8 mouse cellular contexts compared by ENCODE assay signal in genomic region chr15:81857724-81858116, GRCm38 (mm10). TPM values are rescaled to one million over a fixed set of nuclear protein-coding genes. Genes with fewer than 3 reads are reported as not detected.
DNase-seq lines count a peak whose midpoint lies in the region; ATAC-seq and TF ChIP-seq lines count a peak whose summit lies in the region.

No protein-coding gene starts in this region.

- no peak for DNase-seq in lung, adult 2 months
- DNase-seq in lung, postnatal 14 days: no peak
- no peak for DNase-seq in layer of hippocampus, adult 18-20 months (ENCODE audit: low spot score in 2 of 2)
- no peak for DNase-seq in spleen, postnatal 4 days (ENCODE audit: low spot score in 2 of 2)
- DNase-seq in testis, postnatal 14 days (ENCODE audit: low spot score): no peak

- under 1% methylated on average over 33 of the region's 33 CpGs for WGBS in lung, adult 2 months
- WGBS in embryonic facial prominence, embryonic 12.5 days: under 1% methylated on average over 33 of the region's 33 CpGs
- whole genome bisulfite sequencing in hindbrain, embryonic 13.5 days: under 1% methylated on average over 33 of the region's 33 CpGs

- TF ChIP-seq CTCF in lung, adult 2 months (IDR thresholded peaks at IDR 0.05; ENCODE audit: insufficient read depth, low read length): no peak

- peak overlapping the region; percentile 86 for H3K9ac ChIP-seq in embryonic facial prominence, embryonic 12.5 days
- peak overlapping the region; percentile 88 for H3K9ac ChIP-seq in hindbrain, embryonic 13.5 days

- H3K4me2 ChIP-seq in embryonic facial prominence, embryonic 12.5 days (replicated peaks): peak overlapping the region; percentile 97
- peak overlapping the region; percentile 95 for H3K4me2 ChIP-seq in hindbrain, embryonic 13.5 days

- H3K9me3 ChIP-seq in embryonic facial prominence, embryonic 12.5 days: no peaks in the 10 kb centered on the region
- H3K9me3 ChIP-seq in hindbrain, embryonic 13.5 days: no peaks in the 10 kb centered on the region

- no peaks in the 10 kb centered on the region for H3K27me3 ChIP-seq in embryonic facial prominence, embryonic 12.5 days
- H3K27me3 ChIP-seq in hindbrain, embryonic 13.5 days: no peaks in the 10 kb centered on the region

- peak overlapping the region; percentile 83 for H3K4me3 ChIP-seq in lung, adult 2 months (replicated peaks; ENCODE audit: extremely low read depth, low read depth, low read length)
- H3K4me3 ChIP-seq in embryonic facial prominence, embryonic 12.5 days: peak overlapping the region; percentile 87
- peak overlapping the region; percentile 92 for H3K4me3 ChIP-seq in hindbrain, embryonic 13.5 days

- no peak for ATAC-seq in embryonic facial prominence, embryonic 12.5 days (ENCODE audit: insufficient number of reproducible peaks, insufficient read depth, low FRiP score, low TSS enrichment)
- no peak for ATAC-seq in hindbrain, embryonic 13.5 days (ENCODE audit: low FRiP score)
- peak; percentile 4 for ATAC-seq in megakaryocyte, adult 5-6 weeks (ENCODE audit: poor library complexity, severe bottlenecking)

- no peak for TF ChIP-seq POLR2A in lung, adult 2 months (IDR thresholded peaks at IDR 0.05; ENCODE audit: borderline replicate concordance, extremely low read depth, low read depth, low read length)

- H3K4me1 ChIP-seq in lung, adult 2 months (ENCODE audit: control insufficient read depth, insufficient read depth, low read length): peaks cover 5% of the 10 kb centered on the region; the same call in 1 of the 2 replicates
- peaks cover 9% of the 10 kb centered on the region; the same call in 1 of the 2 replicates for H3K4me1 ChIP-seq in embryonic facial prominence, embryonic 12.5 days
- H3K4me1 ChIP-seq in hindbrain, embryonic 13.5 days (replicated peaks): peaks cover 38% of the 10 kb centered on the region

- peaks cover 12% of the 10 kb centered on the region for H3K36me3 ChIP-seq in embryonic facial prominence, embryonic 12.5 days
- H3K36me3 ChIP-seq in hindbrain, embryonic 13.5 days: 0 out of 2 replicates have a peak, but pooled peaks cover 4% of the 10 kb centered on the region

- H3K27ac ChIP-seq in embryonic facial prominence, embryonic 12.5 days: peak overlapping the region; percentile 94
- H3K27ac ChIP-seq in hindbrain, embryonic 13.5 days: peak overlapping the region; percentile 95

RNA-seq across cellular contexts. Expression of gene Tob2, which starts 0.9 kb away (rescaled TPM):
- 35.8 and 39.0 TPM in 2 replicates for polyA plus RNA-seq in lung, adult 2 months (2012; rRNA removed)
- 22.9 and 23.0 TPM in 2 replicates for polyA plus RNA-seq in embryonic facial prominence, embryonic 12.5 days (2016; fragmentation: Nextera tagmentation; extraction: Ambion mirVana)
- polyA plus RNA-seq in hindbrain, embryonic 13.5 days (2015; fragmentation: Nextera tagmentation; extraction: Ambion mirVana): 15.6 and 15.7 TPM in 2 replicates
- total RNA-seq in megakaryocyte, adult 5-6 weeks (2015): 36.1 and 38.2 TPM in 2 replicates
- 20.3 and 23.8 TPM in 2 replicates for total RNA-seq in megakaryocyte, adult 5-6 weeks (2017)
- total RNA-seq in layer of hippocampus, adult 18-20 months (2021): 10 to 100 TPM; 33.8 to 45.2 TPM

RNA-seq across cellular contexts. Expression of gene Phf5a, which starts 14.0 kb away (rescaled TPM):
- 23.6 and 34.4 TPM in 2 replicates for polyA plus RNA-seq in lung, adult 2 months (2012; rRNA removed)
- 145 and 163 TPM in 2 replicates for polyA plus RNA-seq in embryonic facial prominence, embryonic 12.5 days (2016; fragmentation: Nextera tagmentation; extraction: Ambion mirVana)
- polyA plus RNA-seq in hindbrain, embryonic 13.5 days (2015; fragmentation: Nextera tagmentation; extraction: Ambion mirVana): 123 and 125 TPM in 2 replicates
- total RNA-seq in megakaryocyte, adult 5-6 weeks (2015): 65.3 and 85.6 TPM in 2 replicates
- 30.1 and 34.0 TPM in 2 replicates for total RNA-seq in megakaryocyte, adult 5-6 weeks (2017)
- total RNA-seq in layer of hippocampus, adult 18-20 months (2021): 10 to 100 TPM; 34.3 to 36.2 TPM

RNA-seq across cellular contexts. Expression of gene Aco2, which starts 14.4 kb away (rescaled TPM):
- 147 and 242 TPM in 2 replicates for polyA plus RNA-seq in lung, adult 2 months (2012; rRNA removed)
- 146 and 155 TPM in 2 replicates for polyA plus RNA-seq in embryonic facial prominence, embryonic 12.5 days (2016; fragmentation: Nextera tagmentation; extraction: Ambion mirVana)
- polyA plus RNA-seq in hindbrain, embryonic 13.5 days (2015; fragmentation: Nextera tagmentation; extraction: Ambion mirVana): 237 and 248 TPM in 2 replicates
- total RNA-seq in megakaryocyte, adult 5-6 weeks (2015): 47.0 and 58.7 TPM in 2 replicates
- 82.3 and 89.4 TPM in 2 replicates for total RNA-seq in megakaryocyte, adult 5-6 weeks (2017)
- 100 to 1,000 TPM; 452 to 460 TPM for total RNA-seq in layer of hippocampus, adult 18-20 months (2021)

RNA-seq across cellular contexts. Expression of gene Tef, which starts 55.5 kb away (rescaled TPM):
- 95.4 and 99.7 TPM in 2 replicates for polyA plus RNA-seq in lung, adult 2 months (2012; rRNA removed)
- 29.7 and 30.9 TPM in 2 replicates for polyA plus RNA-seq in embryonic facial prominence, embryonic 12.5 days (2016; fragmentation: Nextera tagmentation; extraction: Ambion mirVana)
- 22.3 and 22.4 TPM in 2 replicates for polyA plus RNA-seq in hindbrain, embryonic 13.5 days (2015; fragmentation: Nextera tagmentation; extraction: Ambion mirVana)
- total RNA-seq in megakaryocyte, adult 5-6 weeks (2015): 3.1 and 3.3 TPM in 2 replicates
- total RNA-seq in megakaryocyte, adult 5-6 weeks (2017): 6.5 and 8.6 TPM in 2 replicates
- 100 to 1,000 TPM; 293 to 297 TPM for total RNA-seq in layer of hippocampus, adult 18-20 months (2021)
